Mouse (Mus musculus) E14TG2a.4 (cell line): Measurements from ENCODE around the gene Snrpc.
"Not testable (repeated sequence)": the region's sequence is repeated elsewhere in the genome, so short reads cannot be mapped to it uniquely, and the experiment has no call there.

ENCODE experiments used
- H3K27me3 ChIP-seq: 2 replicates; pipeline ENCODE4 v1.6.1; 2014; ENCODE audit warnings: low read length, control low read depth; ENCODE audit not compliant: insufficient read depth
- H3K36me3 ChIP-seq: 2 replicates; pipeline ENCODE4 v1.6.1; 2014; ENCODE audit warnings: low read length, control low read depth; ENCODE audit not compliant: insufficient read depth
- H3K4me1 ChIP-seq: replicated peaks from 2 replicates; pipeline ENCODE4 v1.6.1; 2014; ENCODE audit warnings: low read depth, low read length, control low read depth
- H3K4me3 ChIP-seq: replicated peaks from 2 replicates; pipeline ENCODE4 v1.5.1; 2014; ENCODE audit warnings: mild to moderate bottlenecking, low read length
- H3K9me3 ChIP-seq: 2 replicates; pipeline ENCODE4 v1.6.1; 2014; ENCODE audit warnings: low read length, control low read depth
- CTCF ChIP-seq: conservative IDR thresholded peaks from 2 replicates; pipeline ENCODE4 v1.5.1; 2014; ENCODE audit warnings: low read length
- NANOG ChIP-seq: IDR thresholded peaks from 2 replicates; pipeline ENCODE4 v1.6.1; 2014; ENCODE audit warnings: borderline replicate concordance, low read length, mixed read lengths
- POU5F1 ChIP-seq: IDR thresholded peaks from 2 replicates; pipeline ENCODE4 v1.6.1; 2014; ENCODE audit warnings: low read length, borderline replicate concordance

Snrpc gene

GRCm38 (mm10) chr17:27837850-27838249 lies at the start of gene Snrpc:
Gene Snrpc (plus strand): TSS chr17:27838150.
- peaks cover 21% of the 10 kb centered on the region for H3K36me3 ChIP-seq
- H3K27me3 ChIP-seq, H3K4me3 ChIP-seq, H3K9me3 ChIP-seq: not testable (repeated sequence)
- H3K4me1 ChIP-seq: peaks cover 30% of the 10 kb centered on the region

- Histone ChIP-seq H3K36me3 (peaks cover 70% of the 10 kb centered on the region), H3K4me1 (peaks cover 44% of the 10 kb centered on the region), H3K27me3 (no peaks in the 10 kb centered on the region), H3K9me3 (no peaks in the 10 kb centered on the region), H3K4me3 (no peak overlapping the region)
- TF ChIP-seq CTCF: no peak
- TF ChIP-seq POU5F1: no peak
These were observed 49.3 kb upstream of the Snrpc start for GRCm38 (mm10) chr17:27788456-27789172.

DNA sequence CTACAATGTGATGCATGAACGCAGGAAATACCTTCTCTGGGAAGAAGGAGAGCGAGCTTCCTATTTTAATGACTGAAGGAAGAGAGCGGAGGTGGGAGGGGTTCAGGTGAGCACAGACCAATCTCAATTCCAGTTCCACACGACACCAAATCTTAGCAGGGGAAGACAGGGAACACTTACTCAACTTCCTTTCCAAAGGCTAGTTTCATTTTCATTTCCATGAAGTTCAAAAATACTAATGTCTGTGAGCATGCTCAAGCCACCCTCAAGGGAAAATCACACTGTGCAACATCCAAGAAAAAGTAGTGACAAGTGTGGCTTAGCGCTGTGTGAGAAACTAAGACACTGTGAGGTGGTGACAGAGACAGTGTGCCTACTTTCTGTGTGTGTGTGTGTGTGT lies 47.9 kb upstream of the Snrpc start:
- Histone ChIP-seq H3K9me3 (no peaks in the 10 kb centered on the region), H3K36me3 (peaks cover 64% of the 10 kb centered on the region), H3K27me3 (no peaks in the 10 kb centered on the region), H3K4me3 (no peak overlapping the region), H3K4me1 (peaks cover 48% of the 10 kb centered on the region)
- TF ChIP-seq CTCF: no peak
- TF ChIP-seq NANOG: no peak
- TF ChIP-seq POU5F1: no peak

- TF ChIP-seq POU5F1: no peak
- no peak for TF ChIP-seq NANOG
- TF ChIP-seq CTCF: no peak
- peaks cover 57% of the 10 kb centered on the region for H3K36me3 ChIP-seq
- no peaks in the 10 kb centered on the region for H3K27me3 ChIP-seq
- peaks cover 54% of the 10 kb centered on the region for H3K4me1 ChIP-seq
- H3K9me3 ChIP-seq: no peaks in the 10 kb centered on the region
- H3K4me3 ChIP-seq: no peak overlapping the region
These were observed 47.0 kb upstream of the Snrpc start for GRCm38 (mm10) chr17:27790976-27791375.

DNA sequence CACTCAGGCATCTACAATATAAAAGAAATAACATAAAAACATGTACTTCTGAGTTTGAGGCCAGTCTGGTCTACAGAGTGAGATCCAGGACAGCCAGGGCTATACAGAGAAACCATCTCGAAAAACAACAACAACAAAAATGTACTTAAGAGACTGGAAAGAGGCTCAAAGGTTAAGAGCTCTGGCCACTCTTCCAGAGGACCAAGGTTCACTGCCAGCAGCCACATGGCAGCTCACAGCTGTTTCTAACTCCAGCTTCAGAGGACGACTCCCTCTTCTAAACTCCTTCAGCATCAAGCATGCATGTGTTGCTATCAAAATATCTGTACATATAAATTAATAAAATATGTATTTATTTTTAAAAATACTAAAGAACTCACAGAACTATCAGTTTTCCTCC lies 46.4 kb upstream of the Snrpc start:
- Histone ChIP-seq H3K27me3 (no peaks in the 10 kb centered on the region), H3K4me1 (peaks cover 56% of the 10 kb centered on the region), H3K36me3 (peaks cover 56% of the 10 kb centered on the region), H3K9me3 (no peaks in the 10 kb centered on the region), H3K4me3 (no peak overlapping the region)
- TF ChIP-seq POU5F1 (no peak), NANOG (no peak), CTCF (no peak)

DNA sequence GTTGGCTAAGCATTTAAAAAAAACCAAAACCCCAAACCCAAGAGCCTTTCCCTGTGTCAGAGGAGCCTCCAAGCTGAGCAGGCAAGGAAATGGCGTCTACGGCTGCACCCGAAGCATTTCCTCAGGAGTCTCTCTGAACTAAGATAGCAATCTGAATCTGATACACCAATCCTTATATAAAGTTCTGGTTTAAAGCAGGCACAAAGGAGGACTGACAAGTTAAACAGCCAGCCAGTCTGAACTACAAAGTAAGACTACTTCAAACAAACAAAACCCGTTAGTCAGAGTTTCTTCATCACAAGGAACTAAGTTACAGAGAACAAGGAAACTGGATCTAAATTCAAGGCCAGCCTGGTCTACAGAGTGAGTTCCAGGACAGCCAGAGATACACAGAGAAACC lies 45.4 kb upstream of the Snrpc start:
- Histone ChIP-seq H3K9me3 (no peaks in the 10 kb centered on the region), H3K27me3 (no peaks in the 10 kb centered on the region), H3K4me3 (no peak overlapping the region), H3K4me1 (peaks cover 66% of the 10 kb centered on the region), H3K36me3 (peaks cover 56% of the 10 kb centered on the region)
- TF ChIP-seq POU5F1 (no peak), NANOG (no peak), CTCF (no peak)

DNA sequence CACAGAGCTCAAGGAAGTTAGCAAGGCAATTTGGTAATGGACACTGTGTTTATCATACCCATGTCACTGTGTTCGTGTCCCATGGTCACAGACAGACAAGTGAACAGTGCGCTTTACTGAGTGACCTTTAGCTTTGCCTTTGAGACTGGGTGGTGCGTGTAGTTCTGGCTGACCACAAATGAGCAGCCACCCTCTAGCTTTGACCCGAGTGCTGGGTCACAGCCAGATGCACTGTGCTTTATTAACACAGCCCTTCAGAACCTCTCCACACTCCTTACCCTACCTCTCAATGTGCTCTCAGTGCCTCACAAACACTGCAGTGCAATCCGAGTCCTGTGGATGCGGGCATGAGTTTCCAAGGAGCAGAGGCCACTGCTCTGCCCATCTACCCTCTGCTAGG lies 44.8 kb upstream of the Snrpc start:
- no peaks in the 10 kb centered on the region for H3K9me3 ChIP-seq
- no peaks in the 10 kb centered on the region for H3K27me3 ChIP-seq
- TF ChIP-seq NANOG (no peak), CTCF (no peak), POU5F1 (no peak)

GRCm38 (mm10) chr17:27796780-27797179 lies 41.2 kb upstream of the Snrpc start:
- H3K4me1 ChIP-seq: peaks cover 81% of the 10 kb centered on the region
- TF ChIP-seq CTCF (no peak), POU5F1 (no peak), NANOG (no peak)
- no peaks in the 10 kb centered on the region for H3K27me3 ChIP-seq
- no peak overlapping the region for H3K4me3 ChIP-seq
- no peaks in the 10 kb centered on the region for H3K9me3 ChIP-seq
- peaks cover 31% of the 10 kb centered on the region for H3K36me3 ChIP-seq

More for the DNA sequence above, 44.8 kb upstream of the Snrpc start:
- H3K4me1 ChIP-seq: peaks cover 72% of the 10 kb centered on the region
- peaks cover 54% of the 10 kb centered on the region for H3K36me3 ChIP-seq
- no peak overlapping the region for H3K4me3 ChIP-seq

GRCm38 (mm10) chr17:27797341-27797872 lies 40.5 kb upstream of the Snrpc start:
- Histone ChIP-seq H3K36me3 (peaks cover 29% of the 10 kb centered on the region), H3K27me3 (no peaks in the 10 kb centered on the region), H3K4me1 (peaks cover 87% of the 10 kb centered on the region), H3K9me3 (no peaks in the 10 kb centered on the region), H3K4me3 (peak overlapping the region; percentile 43; the same call in 1 of the 2 replicates)
- TF ChIP-seq CTCF (no peak), POU5F1 (no peak), NANOG (no peak)
